Mouse (Mus musculus): Measurements from ENCODE around the gene Tmem178b. TPM values are rescaled to one million over a fixed set of nuclear protein-coding genes. Genes with fewer than 3 reads are reported as not detected.

Gene Tmem178b
- polyA plus RNA-seq, 1 experiment from 2014 or later, result 0.15 TPM

DNA sequence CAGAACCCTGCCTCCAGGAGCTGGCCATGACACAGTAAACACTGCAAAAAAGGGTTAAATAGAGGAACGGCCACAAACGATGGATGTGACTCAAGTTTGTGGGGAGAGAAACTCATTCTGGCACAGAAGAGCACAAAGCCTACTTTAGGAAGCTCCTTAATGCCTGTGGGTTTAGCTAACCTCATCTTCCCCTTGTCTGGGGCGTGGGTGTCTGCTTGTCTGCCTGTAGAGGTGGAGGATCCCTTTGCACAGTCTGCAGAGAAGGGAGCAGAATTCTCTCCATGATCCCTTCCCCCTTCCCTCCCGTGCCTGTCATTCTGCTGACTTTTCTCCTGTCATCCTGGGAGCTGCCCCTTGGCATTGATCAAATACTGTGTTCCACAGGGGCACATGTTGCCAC, 304.8 kb downstream of the Tmem178b start:
- Histone ChIP-seq H3K27ac (ENCODE audit: low read depth, low read length) (no peak overlapping the region), H3K9me3 (ENCODE audit: control insufficient read depth, low read length) (no peaks in the 10 kb centered on the region), H3K4me2 (replicated peaks; ENCODE audit: low read depth, low read length) (no peak overlapping the region), H3K4me3 (ENCODE audit: low read length) (no peak overlapping the region), H3K36me3 (ENCODE audit: control insufficient read depth, insufficient read depth, low read length) (no peaks in the 10 kb centered on the region), H3K9ac (ENCODE audit: low read depth, low read length) (no peak overlapping the region), H3K4me1 (ENCODE audit: control insufficient read depth, insufficient read depth, low read length) (no peaks in the 10 kb centered on the region), H3K27me3 (ENCODE audit: control insufficient read depth, insufficient read depth, low read length) (no peaks in the 10 kb centered on the region)
- ATAC-seq (ENCODE audit: low FRiP score, low TSS enrichment), result no peak
- WGBS, result 52% methylated on average over 4 of the region's 4 CpGs

GRCm38 (mm10) chr6:40180551-40180950, 307.5 kb downstream of the Tmem178b start:
- WGBS, result 79% methylated on average over 4 of the region's 4 CpGs
- H3K27ac ChIP-seq (ENCODE audit: low read depth, low read length), result no peak overlapping the region
- no peak overlapping the region for H3K4me2 ChIP-seq (replicated peaks; ENCODE audit: low read depth, low read length)
- H3K36me3 ChIP-seq (ENCODE audit: control insufficient read depth, insufficient read depth, low read length), result no peaks in the 10 kb centered on the region
- no peaks in the 10 kb centered on the region for H3K4me1 ChIP-seq (ENCODE audit: control insufficient read depth, insufficient read depth, low read length)
- no peaks in the 10 kb centered on the region for H3K27me3 ChIP-seq (ENCODE audit: control insufficient read depth, insufficient read depth, low read length)
- no peak overlapping the region for H3K4me3 ChIP-seq (ENCODE audit: low read length)
- no peak for ATAC-seq (ENCODE audit: low FRiP score, low TSS enrichment)
- H3K9ac ChIP-seq (ENCODE audit: low read depth, low read length), result no peak overlapping the region
- H3K9me3 ChIP-seq (ENCODE audit: control insufficient read depth, low read length), result no peaks in the 10 kb centered on the region

- H3K9me3 ChIP-seq (ENCODE audit: control insufficient read depth, low read length), result no peaks in the 10 kb centered on the region
- ATAC-seq (ENCODE audit: low FRiP score, low TSS enrichment), result no peak
- WGBS, result 70% methylated on average over 3 of the region's 3 CpGs
- H3K27ac ChIP-seq (ENCODE audit: low read depth, low read length), result no peak overlapping the region
- no peaks in the 10 kb centered on the region for H3K4me1 ChIP-seq (ENCODE audit: control insufficient read depth, insufficient read depth, low read length)
- no peak overlapping the region for H3K4me3 ChIP-seq (ENCODE audit: low read length)
- H3K9ac ChIP-seq (ENCODE audit: low read depth, low read length), result no peak overlapping the region
- H3K36me3 ChIP-seq (ENCODE audit: control insufficient read depth, insufficient read depth, low read length), result no peaks in the 10 kb centered on the region
- H3K4me2 ChIP-seq (replicated peaks; ENCODE audit: low read depth, low read length), result no peak overlapping the region
- no peaks in the 10 kb centered on the region for H3K27me3 ChIP-seq (ENCODE audit: control insufficient read depth, insufficient read depth, low read length)
Observed at GRCm38 (mm10) chr6:40200661-40201060, 327.6 kb downstream of the Tmem178b start.

DNA sequence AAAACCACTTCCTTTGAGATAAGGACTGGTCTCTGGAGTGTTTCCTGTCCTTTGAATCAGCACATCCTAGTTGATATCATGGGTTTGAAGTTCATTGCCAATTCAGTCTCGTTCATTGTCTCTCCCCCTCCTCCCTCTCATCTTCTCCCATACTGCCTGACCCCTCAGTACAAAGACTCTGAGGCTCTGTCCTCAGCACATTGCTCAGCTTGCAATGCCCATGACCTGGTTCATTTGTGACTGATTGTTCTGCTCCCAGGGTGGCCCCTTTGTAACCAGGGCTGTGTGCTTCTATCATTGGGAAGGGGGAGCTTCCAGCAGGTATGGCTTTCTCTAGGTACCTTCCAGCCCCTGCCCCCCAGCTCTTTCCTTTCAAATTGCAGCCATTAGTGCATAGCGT, 329.5 kb downstream of the Tmem178b start:
- 50% methylated on average over 2 of the region's 2 CpGs for WGBS
- Histone ChIP-seq H3K9me3 (ENCODE audit: control insufficient read depth, low read length) (no peaks in the 10 kb centered on the region), H3K27ac (ENCODE audit: low read depth, low read length) (no peak overlapping the region), H3K27me3 (ENCODE audit: control insufficient read depth, insufficient read depth, low read length) (no peaks in the 10 kb centered on the region), H3K4me2 (replicated peaks; ENCODE audit: low read depth, low read length) (no peak overlapping the region), H3K36me3 (ENCODE audit: control insufficient read depth, insufficient read depth, low read length) (no peaks in the 10 kb centered on the region), H3K4me1 (ENCODE audit: control insufficient read depth, insufficient read depth, low read length) (no peaks in the 10 kb centered on the region), H3K9ac (ENCODE audit: low read depth, low read length) (no peak overlapping the region), H3K4me3 (ENCODE audit: low read length) (no peak overlapping the region)
- no peak for ATAC-seq (ENCODE audit: low FRiP score, low TSS enrichment)

- no peaks in the 10 kb centered on the region for H3K4me1 ChIP-seq (ENCODE audit: control insufficient read depth, insufficient read depth, low read length)
- no peaks in the 10 kb centered on the region for H3K36me3 ChIP-seq (ENCODE audit: control insufficient read depth, insufficient read depth, low read length)
- H3K4me3 ChIP-seq (ENCODE audit: low read length), result no peak overlapping the region
- no peak overlapping the region for H3K27ac ChIP-seq (ENCODE audit: low read depth, low read length)
- WGBS, result 92% methylated on average over 2 of the region's 2 CpGs
- H3K9me3 ChIP-seq (ENCODE audit: control insufficient read depth, low read length), result no peaks in the 10 kb centered on the region
- H3K27me3 ChIP-seq (ENCODE audit: control insufficient read depth, insufficient read depth, low read length), result no peaks in the 10 kb centered on the region
- H3K9ac ChIP-seq (ENCODE audit: low read depth, low read length), result no peak overlapping the region
- ATAC-seq (ENCODE audit: low FRiP score, low TSS enrichment), result no peak
- H3K4me2 ChIP-seq (replicated peaks; ENCODE audit: low read depth, low read length), result no peak overlapping the region
Observed at GRCm38 (mm10) chr6:40205380-40205779, 332.3 kb downstream of the Tmem178b start.

DNA sequence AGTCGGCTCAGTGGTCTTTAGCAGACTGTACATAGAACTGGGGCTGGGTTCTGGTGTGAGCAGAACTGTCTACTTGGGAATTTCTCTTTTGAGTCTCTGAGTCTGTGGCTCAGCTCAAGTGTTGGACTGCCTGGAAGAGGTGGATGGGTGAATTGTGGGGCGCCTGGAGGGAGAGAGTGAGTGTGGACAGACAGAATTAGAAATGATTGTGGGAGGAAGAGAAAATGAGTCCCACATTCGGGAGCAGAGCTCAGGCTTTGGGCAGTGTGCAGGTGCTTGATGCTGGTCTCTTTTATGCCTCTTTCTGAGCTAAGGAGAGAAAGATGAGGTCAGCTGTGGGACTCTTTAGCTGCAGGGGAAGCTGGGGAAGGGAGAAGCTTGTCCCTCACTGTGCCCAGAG, 334.9 kb downstream of the Tmem178b start:
- no peak overlapping the region for H3K4me2 ChIP-seq (replicated peaks; ENCODE audit: low read depth, low read length)
- no peak overlapping the region for H3K9ac ChIP-seq (ENCODE audit: low read depth, low read length)
- H3K4me1 ChIP-seq (ENCODE audit: control insufficient read depth, insufficient read depth, low read length), result no peaks in the 10 kb centered on the region
- no peak overlapping the region for H3K27ac ChIP-seq (ENCODE audit: low read depth, low read length)
- no peaks in the 10 kb centered on the region for H3K36me3 ChIP-seq (ENCODE audit: control insufficient read depth, insufficient read depth, low read length)
- H3K27me3 ChIP-seq (ENCODE audit: control insufficient read depth, insufficient read depth, low read length), result no peaks in the 10 kb centered on the region
- H3K4me3 ChIP-seq (ENCODE audit: low read length), result no peak overlapping the region
- no peak for ATAC-seq (ENCODE audit: low FRiP score, low TSS enrichment)
- WGBS, result 88% methylated on average over 3 of the region's 3 CpGs
- no peaks in the 10 kb centered on the region for H3K9me3 ChIP-seq (ENCODE audit: control insufficient read depth, low read length)

- no peak overlapping the region for H3K9ac ChIP-seq (ENCODE audit: low read depth, low read length)
- H3K4me2 ChIP-seq (replicated peaks; ENCODE audit: low read depth, low read length), result no peak overlapping the region
- H3K27ac ChIP-seq (ENCODE audit: low read depth, low read length), result no peak overlapping the region
- H3K36me3 ChIP-seq (ENCODE audit: control insufficient read depth, insufficient read depth, low read length), result no peaks in the 10 kb centered on the region
- no peaks in the 10 kb centered on the region for H3K9me3 ChIP-seq (ENCODE audit: control insufficient read depth, low read length)
- H3K27me3 ChIP-seq (ENCODE audit: control insufficient read depth, insufficient read depth, low read length), result no peaks in the 10 kb centered on the region
- H3K4me3 ChIP-seq (ENCODE audit: low read length), result no peak overlapping the region
- no peaks in the 10 kb centered on the region for H3K4me1 ChIP-seq (ENCODE audit: control insufficient read depth, insufficient read depth, low read length)
- 46% methylated on average over 2 of the region's 2 CpGs for WGBS
- ATAC-seq (ENCODE audit: low FRiP score, low TSS enrichment), result no peak
Observed at GRCm38 (mm10) chr6:40209172-40209571, 336.1 kb downstream of the Tmem178b start.

GRCm38 (mm10) chr6:40217154-40217553, 344.1 kb downstream of the Tmem178b start:
- ATAC-seq (ENCODE audit: low FRiP score, low TSS enrichment), result no peak
- no peak overlapping the region for H3K4me3 ChIP-seq (ENCODE audit: low read length)

GRCm38 (mm10) chr6:40217651-40218050, 344.6 kb downstream of the Tmem178b start:
- Histone ChIP-seq H3K27me3 (ENCODE audit: control insufficient read depth, insufficient read depth, low read length) (no peaks in the 10 kb centered on the region), H3K4me3 (ENCODE audit: low read length) (no peak overlapping the region), H3K36me3 (ENCODE audit: control insufficient read depth, insufficient read depth, low read length) (no peaks in the 10 kb centered on the region), H3K27ac (ENCODE audit: low read depth, low read length) (no peak overlapping the region), H3K4me1 (ENCODE audit: control insufficient read depth, insufficient read depth, low read length) (no peaks in the 10 kb centered on the region), H3K9me3 (ENCODE audit: control insufficient read depth, low read length) (no peaks in the 10 kb centered on the region), H3K9ac (ENCODE audit: low read depth, low read length) (no peak overlapping the region), H3K4me2 (replicated peaks; ENCODE audit: low read depth, low read length) (no peak overlapping the region)
- 91% methylated on average over 3 of the region's 3 CpGs for WGBS
- ATAC-seq (ENCODE audit: low FRiP score, low TSS enrichment), result no peak

More at GRCm38 (mm10) chr6:40217154-40217553, 344.1 kb downstream of the Tmem178b start:
- H3K36me3 ChIP-seq (ENCODE audit: control insufficient read depth, insufficient read depth, low read length), result no peaks in the 10 kb centered on the region
- 92% methylated on average over 12 of the region's 12 CpGs for WGBS
- H3K9me3 ChIP-seq (ENCODE audit: control insufficient read depth, low read length), result no peaks in the 10 kb centered on the region
- no peaks in the 10 kb centered on the region for H3K27me3 ChIP-seq (ENCODE audit: control insufficient read depth, insufficient read depth, low read length)
- H3K9ac ChIP-seq (ENCODE audit: low read depth, low read length), result no peak overlapping the region
- no peak overlapping the region for H3K4me2 ChIP-seq (replicated peaks; ENCODE audit: low read depth, low read length)
- no peak overlapping the region for H3K27ac ChIP-seq (ENCODE audit: low read depth, low read length)
- H3K4me1 ChIP-seq (ENCODE audit: control insufficient read depth, insufficient read depth, low read length), result no peaks in the 10 kb centered on the region
